Mouse (Mus musculus): ENCODE data around the gene Matk.
A peak's percentile ranks its signal among the peaks of the same experiment; 100 is the strongest.

Matk gene

GRCm38 (mm10) chr10:81287513-81288157, 34.9 kb downstream of the Matk start:
- DNase-seq = peak; percentile 55 to 72

- DNase-seq = peak in 1 of 2 experiments; percentile 58
Measured at GRCm38 (mm10) chr10:81288601-81289000, 35.9 kb downstream of the Matk start.

GRCm38 (mm10) chr10:81289278-81289677, 36.5 kb downstream of the Matk start:
- DNase-seq = peak; percentile 41 to 68

- no peak for DNase-seq
Measured at GRCm38 (mm10) chr10:81289811-81290210, 37.1 kb downstream of the Matk start.

- DNase-seq = no peak
Measured at GRCm38 (mm10) chr10:81290698-81291460, 38.1 kb downstream of the Matk start.

- no peak for DNase-seq
Measured at GRCm38 (mm10) chr10:81291511-81292104, 38.9 kb downstream of the Matk start, which contains the start of gene Tjp3. Tjp3 (minus strand) TSS chr10:81291581.

GRCm38 (mm10) chr10:81292554-81293333, 40.0 kb downstream of the Matk start, which contains the start of gene Pip5k1c:
Pip5k1c (plus strand) TSS chr10:81292963.
- peak; percentile 99 to 100 for DNase-seq

- no peak for DNase-seq
Measured at GRCm38 (mm10) chr10:81293334-81294030, 40.7 kb downstream of the Matk start.

- DNase-seq = no peak
Measured at GRCm38 (mm10) chr10:81294442-81294841, 41.7 kb downstream of the Matk start.

GRCm38 (mm10) chr10:81295185-81295584, 42.5 kb downstream of the Matk start:
- DNase-seq = no peak

GRCm38 (mm10) chr10:81297246-81297645, 44.5 kb downstream of the Matk start:
- DNase-seq = no peak

- peak; percentile 60 to 66 for DNase-seq
Measured at GRCm38 (mm10) chr10:81297845-81298244, 45.1 kb downstream of the Matk start.

GRCm38 (mm10) chr10:81298369-81299100, 45.8 kb downstream of the Matk start:
- DNase-seq = peak; percentile 58 to 70

- DNase-seq = no peak
Measured at GRCm38 (mm10) chr10:81299585-81300351, 47.0 kb downstream of the Matk start.

GRCm38 (mm10) chr10:81300352-81300907, 47.7 kb downstream of the Matk start:
- no peak for DNase-seq

- DNase-seq = no peak
Measured at GRCm38 (mm10) chr10:81301321-81301720, 48.6 kb downstream of the Matk start.

GRCm38 (mm10) chr10:81302288-81302687, 49.6 kb downstream of the Matk start:
- DNase-seq = no peak

- no peak for DNase-seq
Measured at GRCm38 (mm10) chr10:81302781-81303218, 50.1 kb downstream of the Matk start.

GRCm38 (mm10) chr10:81303258-81303657, 50.5 kb downstream of the Matk start:
- DNase-seq = no peak

- DNase-seq = peak in 1 of 2 experiments; percentile 55
Measured at GRCm38 (mm10) chr10:81303761-81304160, 51.0 kb downstream of the Matk start.
